10 mouse cellular contexts compared by ENCODE assay signal in the genomic region with DNA sequence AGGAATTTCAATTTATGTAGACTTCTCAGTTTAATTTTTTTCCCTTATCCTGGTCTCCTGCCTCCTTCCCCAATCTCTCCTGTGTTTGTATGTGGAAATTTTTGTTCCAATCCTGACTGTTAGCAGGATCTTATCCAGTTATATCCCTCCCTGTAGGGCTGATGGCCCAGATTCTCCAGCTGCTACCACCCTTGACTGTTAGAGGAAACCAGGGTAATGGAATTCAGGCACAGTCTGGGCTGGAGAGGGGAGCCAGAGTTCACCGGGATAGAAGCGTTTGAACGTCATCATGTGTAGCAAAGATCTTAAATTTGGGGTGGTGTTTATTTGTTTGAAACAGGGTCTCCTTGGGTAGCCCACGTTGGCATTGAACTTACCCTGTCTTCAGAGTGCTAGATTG. TPM values are rescaled to one million over a fixed set of nuclear protein-coding genes. Genes with fewer than 3 reads are reported as not detected.
A peak's percentile ranks its signal among the peaks of the same experiment; 100 is the strongest.
DNase-seq lines count a peak whose midpoint lies in the region; ATAC-seq and TF ChIP-seq lines count a peak whose summit lies in the region.
"Had no signal": no experiment of that assay in that cellular context is flagged by ENCODE, and none has a peak within 500 bp of the region (broad histone marks: within the 10 kb centered on the region; RNA-seq: fewer than 3 reads in every experiment).

No protein-coding gene starts in this region.

- ATAC-seq in lung, embryonic 15.5 days (ENCODE audit: borderline replicate concordance, extremely low read depth, low FRiP score, low TSS enrichment), result no peak
- ATAC-seq in heart, embryonic 13.5 days (ENCODE audit: extremely low read depth, insufficient number of reproducible peaks, low FRiP score, low TSS enrichment), result no peak

- H3K4me1 ChIP-seq in lung, embryonic 15.5 days, result peaks cover 54% of the 10 kb centered on the region
- H3K4me1 ChIP-seq in heart, embryonic 13.5 days, result peaks cover 57% of the 10 kb centered on the region
- H3K4me1 ChIP-seq in olfactory bulb, adult 2 months (ENCODE audit: control insufficient read depth, insufficient read depth, low read length), result peaks cover 26% of the 10 kb centered on the region

- peak; percentile 45 for DNase-seq in gastrocnemius, postnatal 14 days
- no peak for DNase-seq in gastrocnemius, postnatal 10 days
- no peak for DNase-seq in lung, postnatal 25 days (ENCODE audit: low spot score)
- no peak for DNase-seq in frontal cortex, postnatal 10 days (ENCODE audit: low spot score in 2 of 2)
- DNase-seq in spleen, adult 18-20 months, result no peak
- DNase-seq: cerebellum, postnatal 10 days; lung, embryonic 14.5 days had no signal

- TF ChIP-seq CTCF in olfactory bulb, adult 2 months (IDR thresholded peaks at IDR 0.05; ENCODE audit: insufficient read depth, low read depth, low read length), result no peak

- peak overlapping the region; percentile 99; the same call in 1 of the 2 replicates for H3K27ac ChIP-seq in lung, embryonic 15.5 days
- peak overlapping the region; percentile 99 for H3K27ac ChIP-seq in heart, embryonic 13.5 days (replicated peaks)
- H3K27ac ChIP-seq in olfactory bulb, adult 2 months (ENCODE audit: insufficient read depth, low read depth, low read length), result peak overlapping the region; percentile 76

- WGBS in lung, embryonic 15.5 days, result 54% methylated on average over 4 of the region's 4 CpGs
- 47% methylated on average over 4 of the region's 4 CpGs for WGBS in heart, embryonic 13.5 days
- 26% methylated on average over 4 of the region's 4 CpGs for WGBS in olfactory bulb, adult 2 months

- intact Hi-C loops in gastrocnemius, postnatal 14 days (cut with DNase I; ENCODE audit: low total_unique reads), result no loop called here

- no peak for TF ChIP-seq POLR2A in olfactory bulb, adult 2 months (IDR thresholded peaks at IDR 0.05; ENCODE audit: insufficient read depth, low read depth, low read length)

- no peaks in the 10 kb centered on the region for H3K9me3 ChIP-seq in lung, embryonic 15.5 days
- H3K9me3 ChIP-seq in heart, embryonic 13.5 days, result no peaks in the 10 kb centered on the region

- H3K9ac ChIP-seq in lung, embryonic 15.5 days, result no peak overlapping the region
- peak overlapping the region; percentile 35; the same call in 1 of the 2 replicates for H3K9ac ChIP-seq in heart, embryonic 13.5 days
- H3K9ac ChIP-seq: lung, embryonic 14.5 days had no signal

- H3K27me3 ChIP-seq in lung, embryonic 15.5 days, result no peaks in the 10 kb centered on the region
- H3K27me3 ChIP-seq in heart, embryonic 13.5 days (replicated peaks), result no peaks in the 10 kb centered on the region

- no peak overlapping the region for H3K4me3 ChIP-seq in lung, embryonic 15.5 days
- no peak overlapping the region for H3K4me3 ChIP-seq in heart, embryonic 13.5 days
- H3K4me3 ChIP-seq in olfactory bulb, adult 2 months (ENCODE audit: insufficient read depth, low read depth, low read length), result no peak overlapping the region

- peak overlapping the region; percentile 71; the same call in 1 of the 2 replicates for H3K4me2 ChIP-seq in lung, embryonic 15.5 days
- peak overlapping the region; percentile 88 for H3K4me2 ChIP-seq in heart, embryonic 13.5 days

- peaks cover 38% of the 10 kb centered on the region for H3K36me3 ChIP-seq in lung, embryonic 15.5 days
- H3K36me3 ChIP-seq in heart, embryonic 13.5 days, result peaks cover 45% of the 10 kb centered on the region

RNA-seq across cellular contexts. Expression of a gene that starts 12.3 kb away (rescaled TPM):
- 100 to 1,000 TPM; 346 to 601 TPM for total RNA-seq in gastrocnemius, postnatal 14 days (2021)
- total RNA-seq in gastrocnemius, postnatal 10 days (2021), result 100 to 1,000 TPM; 277 to 366 TPM
- polyA plus RNA-seq in lung, embryonic 15.5 days (2015; fragmentation: Nextera tagmentation; extraction: Ambion mirVana), result 637 and 683 TPM in 2 replicates
- 290 and 300 TPM in 2 replicates for polyA plus RNA-seq in heart, embryonic 13.5 days (2015; fragmentation: Nextera tagmentation; extraction: Ambion mirVana)
- polyA plus RNA-seq in olfactory bulb, adult 2 months (2012; ENCODE audit: insufficient read depth, insufficient read length, low replicate concordance, missing spikeins), result 441 TPM in 1 of 2 replicates, not detected in the other

RNA-seq across cellular contexts. Expression of a gene that starts 19.1 kb away (rescaled TPM):
- under 1 TPM; 0.04 to 0.08 TPM for total RNA-seq in gastrocnemius, postnatal 14 days (2021)
- total RNA-seq in gastrocnemius, postnatal 10 days (2021), result under 1 TPM; 0.09 to 0.11 TPM
- polyA plus RNA-seq in lung, embryonic 15.5 days (2015; fragmentation: Nextera tagmentation; extraction: Ambion mirVana), result 0.37 and 0.40 TPM in 2 replicates
- 0.28 and 0.31 TPM in 2 replicates for polyA plus RNA-seq in heart, embryonic 13.5 days (2015; fragmentation: Nextera tagmentation; extraction: Ambion mirVana)
- not detected in 2 replicates for polyA plus RNA-seq in olfactory bulb, adult 2 months (2012; ENCODE audit: insufficient read depth, insufficient read length, low replicate concordance, missing spikeins)

RNA-seq across cellular contexts. Expression of a gene that starts 32.4 kb away (rescaled TPM):
- 10 to 100 TPM; 90.4 to 95.0 TPM for total RNA-seq in gastrocnemius, postnatal 14 days (2021)
- 100 to 1,000 TPM; 119 to 141 TPM for total RNA-seq in gastrocnemius, postnatal 10 days (2021)
- 153 and 157 TPM in 2 replicates for polyA plus RNA-seq in lung, embryonic 15.5 days (2015; fragmentation: Nextera tagmentation; extraction: Ambion mirVana)
- polyA plus RNA-seq in heart, embryonic 13.5 days (2015; fragmentation: Nextera tagmentation; extraction: Ambion mirVana), result 121 and 129 TPM in 2 replicates
- polyA plus RNA-seq in olfactory bulb, adult 2 months (2012; ENCODE audit: insufficient read depth, insufficient read length, low replicate concordance, missing spikeins), result 263 TPM in 1 of 2 replicates, not detected in the other

RNA-seq across cellular contexts. Expression of a gene that starts 33.4 kb away (rescaled TPM):
- total RNA-seq in gastrocnemius, postnatal 14 days (2021), result 10 to 100 TPM; 46.8 to 56.9 TPM
- 10 to 100 TPM; 47.4 to 54.0 TPM for total RNA-seq in gastrocnemius, postnatal 10 days (2021)
- 142 and 154 TPM in 2 replicates for polyA plus RNA-seq in lung, embryonic 15.5 days (2015; fragmentation: Nextera tagmentation; extraction: Ambion mirVana)
- 129 and 148 TPM in 2 replicates for polyA plus RNA-seq in heart, embryonic 13.5 days (2015; fragmentation: Nextera tagmentation; extraction: Ambion mirVana)
- polyA plus RNA-seq in olfactory bulb, adult 2 months (2012; ENCODE audit: insufficient read depth, insufficient read length, low replicate concordance, missing spikeins), result not detected in 2 replicates
